Mouse (Mus musculus): ENCODE data around the gene Kcne3.

DNA sequence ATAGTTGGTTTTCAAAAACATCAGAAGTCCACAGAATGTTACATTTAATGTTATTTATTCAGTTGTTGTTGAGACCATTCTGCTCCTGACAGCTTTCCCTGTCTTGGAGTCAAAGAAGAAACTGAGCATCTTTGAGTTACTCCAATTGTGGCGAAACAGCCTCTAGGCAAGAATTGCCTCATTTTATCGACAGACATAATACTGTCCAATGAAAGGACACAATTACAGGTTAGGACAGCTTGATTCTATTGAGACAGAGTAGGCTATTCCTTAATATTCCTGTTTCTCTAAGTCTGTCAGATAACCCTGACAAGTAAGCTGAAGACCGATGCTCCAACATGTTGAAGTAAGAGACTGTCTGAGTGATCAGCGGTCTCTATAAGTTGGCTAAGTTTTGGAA, 38.2 kb upstream of the Kcne3 start:
- TF ChIP-seq EP300 (IDR thresholded peaks at IDR 0.05; ENCODE audit: low read depth) = no peak
- no peak for TF ChIP-seq CTCF (IDR thresholded peaks at IDR 0.05; ENCODE audit: low read depth)
